8 mouse cellular contexts compared by ENCODE assay signal in the genomic region with DNA sequence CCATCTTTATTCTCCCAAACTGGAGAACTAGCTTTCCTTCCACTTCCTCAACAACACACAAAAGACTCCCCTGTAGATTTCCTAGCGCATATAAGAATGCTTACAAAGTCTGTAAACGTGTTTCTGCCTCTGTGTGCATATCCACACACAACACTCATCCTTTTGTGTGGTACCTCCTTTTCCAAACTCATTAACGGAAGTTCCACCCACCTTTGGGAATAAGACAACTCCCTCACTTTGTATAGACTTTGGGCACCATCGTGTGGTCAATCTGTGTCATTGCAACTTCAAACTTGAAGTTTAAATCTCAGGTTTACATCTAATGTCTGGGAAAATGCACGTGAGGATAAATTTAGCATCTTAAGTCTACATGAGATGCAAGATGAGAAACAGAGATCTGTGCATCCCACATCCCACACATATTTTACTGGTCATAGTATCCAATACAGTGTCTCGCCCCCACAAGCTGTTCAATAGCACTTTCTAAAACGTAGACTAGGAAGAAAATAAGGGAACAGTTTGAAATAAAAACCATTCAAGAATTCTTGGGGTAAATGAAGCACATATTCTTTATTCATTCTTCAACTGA.
A peak's percentile ranks its signal among the peaks of the same experiment; 100 is the strongest.
DNase-seq lines count a peak whose midpoint lies in the region; ATAC-seq and TF ChIP-seq lines count a peak whose summit lies in the region.

No protein-coding gene starts in this region.

- no peak overlapping the region for H3K4me3 ChIP-seq in forebrain, embryonic 14.5 days (ENCODE audit: low read depth, low read length)
- H3K4me3 ChIP-seq in intestine, postnatal 0 days (ENCODE audit: low read depth, low read length): no peak overlapping the region
- no peak overlapping the region for H3K4me3 ChIP-seq in liver, embryonic 14.5 days (ENCODE audit: insufficient read depth in 1 of 2, low read depth in 2 of 2, low read length in 2 of 2)

- no peaks in the 10 kb centered on the region for H3K4me1 ChIP-seq in forebrain, embryonic 14.5 days (ENCODE audit: control insufficient read depth, insufficient read depth, low read length)
- no peaks in the 10 kb centered on the region for H3K4me1 ChIP-seq in intestine, postnatal 0 days (replicated peaks; ENCODE audit: control insufficient read depth, insufficient read depth, low read length)
- H3K4me1 ChIP-seq in liver, embryonic 14.5 days (replicated peaks; ENCODE audit: control insufficient read depth in 2 of 2, insufficient read depth in 2 of 2, low read length in 1 of 2): no peaks in the 10 kb centered on the region

- H3K9me3 ChIP-seq in forebrain, embryonic 14.5 days (replicated peaks; ENCODE audit: control insufficient read depth, low read length): no peaks in the 10 kb centered on the region
- H3K9me3 ChIP-seq in intestine, postnatal 0 days (ENCODE audit: control insufficient read depth): no peaks in the 10 kb centered on the region
- H3K9me3 ChIP-seq in liver, embryonic 14.5 days (ENCODE audit: control insufficient read depth, low read length): no peaks in the 10 kb centered on the region

- no peaks in the 10 kb centered on the region for H3K27me3 ChIP-seq in forebrain, embryonic 14.5 days (replicated peaks; ENCODE audit: control insufficient read depth, insufficient read depth, low read length)
- H3K27me3 ChIP-seq in intestine, postnatal 0 days (replicated peaks; ENCODE audit: control insufficient read depth, insufficient read depth, low read length): no peaks in the 10 kb centered on the region
- no peaks in the 10 kb centered on the region for H3K27me3 ChIP-seq in liver, embryonic 14.5 days (ENCODE audit: control insufficient read depth, insufficient read depth, low read length)

- H3K9ac ChIP-seq in forebrain, embryonic 14.5 days (ENCODE audit: low read length): no peak overlapping the region
- no peak overlapping the region for H3K9ac ChIP-seq in intestine, postnatal 0 days (ENCODE audit: low read depth, low read length)
- no peak overlapping the region for H3K9ac ChIP-seq in liver, embryonic 14.5 days (replicated peaks)

- H3K4me2 ChIP-seq in forebrain, embryonic 14.5 days (ENCODE audit: low read length): peak overlapping the region; percentile 23; the same call in 1 of the 2 replicates
- H3K4me2 ChIP-seq in intestine, postnatal 0 days (replicated peaks; ENCODE audit: low read depth): no peak overlapping the region
- no peak overlapping the region for H3K4me2 ChIP-seq in liver, embryonic 14.5 days (ENCODE audit: low read depth)

- H3K36me3 ChIP-seq in forebrain, embryonic 14.5 days (ENCODE audit: control insufficient read depth, insufficient read depth, low read length): no peaks in the 10 kb centered on the region
- no peaks in the 10 kb centered on the region for H3K36me3 ChIP-seq in intestine, postnatal 0 days (ENCODE audit: control insufficient read depth, insufficient read depth)
- H3K36me3 ChIP-seq in liver, embryonic 14.5 days (replicated peaks; ENCODE audit: control insufficient read depth, insufficient read depth, low read depth): no peaks in the 10 kb centered on the region

- no peak for TF ChIP-seq EP300 in liver, embryonic 14.5 days (IDR thresholded peaks at IDR 0.05; ENCODE audit: low read depth)

- H3K27ac ChIP-seq in forebrain, embryonic 14.5 days (ENCODE audit: low read depth, low read length): no peak overlapping the region
- H3K27ac ChIP-seq in intestine, postnatal 0 days (ENCODE audit: low read depth, low read length): no peak overlapping the region
- H3K27ac ChIP-seq in liver, embryonic 14.5 days: no peak overlapping the region

- peak; percentile 37 for DNase-seq in left cerebral cortex, adult 11 months (ENCODE audit: low spot score)
- DNase-seq in left cerebral cortex, adult 8-10 months (ENCODE audit: low spot score in 2 of 2): no peak
- peak; percentile 40 for DNase-seq in brain, embryonic 18.5 days (ENCODE audit: low read depth, low spot score)
- peak; percentile 86 for DNase-seq in forebrain, embryonic 14.5 days (ENCODE audit: low spot score)
- DNase-seq in liver, embryonic 14.5 days (ENCODE audit: low read depth in 3 of 3, low spot score in 3 of 3): peak in 2 of 3 experiments; percentile 4 to 10
- DNase-seq in retina, adult 2 months (ENCODE audit: low read depth, low spot score): peak; percentile 44
- no peak for DNase-seq in testis, postnatal 10 days (ENCODE audit: low spot score)

- 25% methylated on average over 7 of the region's 7 CpGs for WGBS in forebrain, embryonic 14.5 days
- WGBS in intestine, postnatal 0 days: 27% methylated on average over 7 of the region's 7 CpGs
- 23% methylated on average over 7 of the region's 7 CpGs for WGBS in liver, embryonic 14.5 days (ENCODE audit: insufficient replicate concordance)

- TF ChIP-seq CTCF in intestine, postnatal 0 days (IDR thresholded peaks at IDR 0.05; ENCODE audit: low read depth): peak; percentile 97
- TF ChIP-seq CTCF in liver, embryonic 14.5 days (IDR thresholded peaks at IDR 0.05; ENCODE audit: low read depth): peak; percentile 72

- ATAC-seq in forebrain, embryonic 14.5 days: peak; percentile 82
- ATAC-seq in intestine, postnatal 0 days: no peak
- ATAC-seq in liver, embryonic 14.5 days (ENCODE audit: insufficient read depth): no peak

Comparison
In these comparisons a context has a peak if more than half of its experiments do, and no peak if none do; other contexts are left out.
1. DNase-seq: peak in left cerebral cortex, adult 11 months (single experiment), brain, embryonic 18.5 days (single experiment), forebrain, embryonic 14.5 days (single experiment), liver, embryonic 14.5 days (2 of 3) and retina, adult 2 months (single experiment); none in left cerebral cortex, adult 8-10 months (0 of 2) and testis, postnatal 10 days (single experiment).